Mouse (Mus musculus): ENCODE data around the gene Fam163a. TPM values are rescaled to one million over a fixed set of nuclear protein-coding genes. Genes with fewer than 3 reads are reported as not detected.

The Fam163a gene
- polyA plus RNA-seq, 1 experiment from 2014 or later: 5.7 TPM

GRCm38 (mm10) chr1:156226903-156227302, 22.1 kb upstream of the Fam163a start:
- ATAC-seq: no peak
- Histone ChIP-seq H3K4me3 (ENCODE audit: low read depth, low read length) (no peak overlapping the region), H3K27ac (ENCODE audit: low read length) (no peak overlapping the region), H3K9ac (ENCODE audit: low read depth, low read length) (no peak overlapping the region), H3K36me3 (ENCODE audit: control insufficient read depth, insufficient read depth, low read length) (no peaks in the 10 kb centered on the region), H3K4me1 (ENCODE audit: control insufficient read depth, insufficient read depth, low read length) (peaks cover 10% of the 10 kb centered on the region), H3K4me2 (ENCODE audit: low read length) (no peak overlapping the region), H3K27me3 (ENCODE audit: control insufficient read depth, insufficient read depth, low read depth, low read length) (no peaks in the 10 kb centered on the region), H3K9me3 (replicated peaks; ENCODE audit: control insufficient read depth, low read length, poor library complexity, severe bottlenecking) (no peaks in the 10 kb centered on the region)
- WGBS: 64% methylated on average over 5 of the region's 5 CpGs

GRCm38 (mm10) chr1:156222205-156223000, 17.6 kb upstream of the Fam163a start:
- Histone ChIP-seq H3K9ac (ENCODE audit: low read depth, low read length) (no peak overlapping the region), H3K9me3 (replicated peaks; ENCODE audit: control insufficient read depth, low read length, poor library complexity, severe bottlenecking) (no peaks in the 10 kb centered on the region), H3K36me3 (ENCODE audit: control insufficient read depth, insufficient read depth, low read length) (no peaks in the 10 kb centered on the region), H3K4me2 (ENCODE audit: low read length) (no peak overlapping the region), H3K27me3 (ENCODE audit: control insufficient read depth, insufficient read depth, low read depth, low read length) (no peaks in the 10 kb centered on the region), H3K4me3 (ENCODE audit: low read depth, low read length) (no peak overlapping the region), H3K27ac (ENCODE audit: low read length) (no peak overlapping the region), H3K4me1 (ENCODE audit: control insufficient read depth, insufficient read depth, low read length) (peaks cover 2% of the 10 kb centered on the region; the same call in 1 of the 2 replicates)
- no peak for ATAC-seq
- 31% methylated on average over 13 of the region's 13 CpGs for WGBS

- peaks cover 2% of the 10 kb centered on the region; the same call in 1 of the 2 replicates for H3K4me1 ChIP-seq (ENCODE audit: control insufficient read depth, insufficient read depth, low read length)
- no peak overlapping the region for H3K4me3 ChIP-seq (ENCODE audit: low read depth, low read length)
- no peaks in the 10 kb centered on the region for H3K36me3 ChIP-seq (ENCODE audit: control insufficient read depth, insufficient read depth, low read length)
- no peaks in the 10 kb centered on the region for H3K27me3 ChIP-seq (ENCODE audit: control insufficient read depth, insufficient read depth, low read depth, low read length)
- WGBS: 37% methylated on average over 2 of the region's 2 CpGs
- no peaks in the 10 kb centered on the region for H3K9me3 ChIP-seq (replicated peaks; ENCODE audit: control insufficient read depth, low read length, poor library complexity, severe bottlenecking)
- no peak for ATAC-seq
- H3K9ac ChIP-seq (ENCODE audit: low read depth, low read length): no peak overlapping the region
- H3K4me2 ChIP-seq (ENCODE audit: low read length): no peak overlapping the region
- H3K27ac ChIP-seq (ENCODE audit: low read length): no peak overlapping the region
Observed at GRCm38 (mm10) chr1:156221327-156221726, 16.5 kb upstream of the Fam163a start.

- no peaks in the 10 kb centered on the region for H3K36me3 ChIP-seq (ENCODE audit: control insufficient read depth, insufficient read depth, low read length)
- WGBS: 83% methylated on average over 2 of the region's 2 CpGs
- ATAC-seq: no peak
- no peak overlapping the region for H3K4me2 ChIP-seq (ENCODE audit: low read length)
- no peaks in the 10 kb centered on the region for H3K9me3 ChIP-seq (replicated peaks; ENCODE audit: control insufficient read depth, low read length, poor library complexity, severe bottlenecking)
- no peaks in the 10 kb centered on the region for H3K27me3 ChIP-seq (ENCODE audit: control insufficient read depth, insufficient read depth, low read depth, low read length)
- no peak overlapping the region for H3K4me3 ChIP-seq (ENCODE audit: low read depth, low read length)
- H3K27ac ChIP-seq (ENCODE audit: low read length): no peak overlapping the region
- peaks cover 2% of the 10 kb centered on the region; the same call in 1 of the 2 replicates for H3K4me1 ChIP-seq (ENCODE audit: control insufficient read depth, insufficient read depth, low read length)
- no peak overlapping the region for H3K9ac ChIP-seq (ENCODE audit: low read depth, low read length)
Observed at GRCm38 (mm10) chr1:156218573-156218972, 13.7 kb upstream of the Fam163a start.

- no peak overlapping the region for H3K4me2 ChIP-seq (ENCODE audit: low read length)
- whole genome bisulfite sequencing: 82% methylated on average over 8 of the region's 8 CpGs
- ATAC-seq: no peak
- H3K27ac ChIP-seq (ENCODE audit: low read length): no peak overlapping the region
- no peaks in the 10 kb centered on the region for H3K36me3 ChIP-seq (ENCODE audit: control insufficient read depth, insufficient read depth, low read length)
- no peaks in the 10 kb centered on the region for H3K9me3 ChIP-seq (replicated peaks; ENCODE audit: control insufficient read depth, low read length, poor library complexity, severe bottlenecking)
- H3K4me3 ChIP-seq (ENCODE audit: low read depth, low read length): no peak overlapping the region
- no peak overlapping the region for H3K9ac ChIP-seq (ENCODE audit: low read depth, low read length)
- H3K4me1 ChIP-seq (ENCODE audit: control insufficient read depth, insufficient read depth, low read length): peaks cover 2% of the 10 kb centered on the region; the same call in 1 of the 2 replicates
- no peaks in the 10 kb centered on the region for H3K27me3 ChIP-seq (ENCODE audit: control insufficient read depth, insufficient read depth, low read depth, low read length)
Observed at GRCm38 (mm10) chr1:156217941-156218340, 13.1 kb upstream of the Fam163a start.

- H3K4me3 ChIP-seq (ENCODE audit: low read depth, low read length): no peak overlapping the region
- no peaks in the 10 kb centered on the region for H3K27me3 ChIP-seq (ENCODE audit: control insufficient read depth, insufficient read depth, low read depth, low read length)
- peaks cover 2% of the 10 kb centered on the region; the same call in 1 of the 2 replicates for H3K4me1 ChIP-seq (ENCODE audit: control insufficient read depth, insufficient read depth, low read length)
- H3K9me3 ChIP-seq (replicated peaks; ENCODE audit: control insufficient read depth, low read length, poor library complexity, severe bottlenecking): no peaks in the 10 kb centered on the region
- H3K36me3 ChIP-seq (ENCODE audit: control insufficient read depth, insufficient read depth, low read length): no peaks in the 10 kb centered on the region
- H3K27ac ChIP-seq (ENCODE audit: low read length): no peak overlapping the region
- H3K4me2 ChIP-seq (ENCODE audit: low read length): no peak overlapping the region
- no peak for ATAC-seq
- 75% methylated on average over 3 of the region's 3 CpGs for WGBS
- no peak overlapping the region for H3K9ac ChIP-seq (ENCODE audit: low read depth, low read length)
Observed at GRCm38 (mm10) chr1:156217393-156217792, 12.6 kb upstream of the Fam163a start.

GRCm38 (mm10) chr1:156216249-156216648, 11.4 kb upstream of the Fam163a start:
- H3K4me2 ChIP-seq (ENCODE audit: low read length): no peak overlapping the region
- no peaks in the 10 kb centered on the region for H3K9me3 ChIP-seq (replicated peaks; ENCODE audit: control insufficient read depth, low read length, poor library complexity, severe bottlenecking)
- H3K27ac ChIP-seq (ENCODE audit: low read length): no peak overlapping the region
- WGBS: 49% methylated on average over 4 of the region's 4 CpGs
- H3K27me3 ChIP-seq (ENCODE audit: control insufficient read depth, insufficient read depth, low read depth, low read length): no peaks in the 10 kb centered on the region
- no peak for ATAC-seq
- no peak overlapping the region for H3K4me3 ChIP-seq (ENCODE audit: low read depth, low read length)
- no peaks in the 10 kb centered on the region for H3K4me1 ChIP-seq (ENCODE audit: control insufficient read depth, insufficient read depth, low read length)
- no peaks in the 10 kb centered on the region for H3K36me3 ChIP-seq (ENCODE audit: control insufficient read depth, insufficient read depth, low read length)
- no peak overlapping the region for H3K9ac ChIP-seq (ENCODE audit: low read depth, low read length)

- ATAC-seq: no peak
- Histone ChIP-seq H3K4me3 (ENCODE audit: low read depth, low read length) (no peak overlapping the region), H3K36me3 (ENCODE audit: control insufficient read depth, insufficient read depth, low read length) (no peaks in the 10 kb centered on the region), H3K27me3 (ENCODE audit: control insufficient read depth, insufficient read depth, low read depth, low read length) (no peaks in the 10 kb centered on the region), H3K9me3 (replicated peaks; ENCODE audit: control insufficient read depth, low read length, poor library complexity, severe bottlenecking) (no peaks in the 10 kb centered on the region), H3K9ac (ENCODE audit: low read depth, low read length) (no peak overlapping the region), H3K4me1 (ENCODE audit: control insufficient read depth, insufficient read depth, low read length) (no peaks in the 10 kb centered on the region), H3K27ac (ENCODE audit: low read length) (no peak overlapping the region), H3K4me2 (ENCODE audit: low read length) (no peak overlapping the region)
- WGBS: 78% methylated on average over 8 of the region's 8 CpGs
Observed at GRCm38 (mm10) chr1:156214651-156215050, 9.8 kb upstream of the Fam163a start.

- Histone ChIP-seq H3K27ac (ENCODE audit: low read length) (no peak overlapping the region), H3K4me1 (ENCODE audit: control insufficient read depth, insufficient read depth, low read length) (no peaks in the 10 kb centered on the region), H3K4me3 (ENCODE audit: low read depth, low read length) (no peak overlapping the region), H3K36me3 (ENCODE audit: control insufficient read depth, insufficient read depth, low read length) (no peaks in the 10 kb centered on the region), H3K9me3 (replicated peaks; ENCODE audit: control insufficient read depth, low read length, poor library complexity, severe bottlenecking) (no peaks in the 10 kb centered on the region), H3K4me2 (ENCODE audit: low read length) (no peak overlapping the region), H3K9ac (ENCODE audit: low read depth, low read length) (no peak overlapping the region), H3K27me3 (ENCODE audit: control insufficient read depth, insufficient read depth, low read depth, low read length) (no peaks in the 10 kb centered on the region)
- WGBS: 89% methylated on average over 5 of the region's 5 CpGs
- ATAC-seq: no peak
Observed at GRCm38 (mm10) chr1:156212923-156213322, 8.1 kb upstream of the Fam163a start.

Measured in midbrain, embryonic 16.5 days (tissue).